Mouse (Mus musculus) intestine, embryonic 15.5 days (tissue): ENCODE data around the gene Fnbp1. TPM values are rescaled to one million over a fixed set of nuclear protein-coding genes. Genes with fewer than 3 reads are reported as not detected.
A peak's percentile ranks its signal among the peaks of the same experiment; 100 is the strongest.

Source experiments
- ATAC-seq: fragments of 200-750 bp; cut with Nextera tagmentation; 2 replicates; pipeline ENCODE4 v1.8.0; 2017; ENCODE audit warnings: moderate TSS enrichment, moderate library complexity
- H3K27ac ChIP-seq: fragments of 300-500 bp; sonication (generic); 2 replicates; pipeline ENCODE4 v1.5.1; 2015; ENCODE audit warnings: mild to moderate bottlenecking, inconsistent platforms
- H3K27me3 ChIP-seq: fragments of 300-500 bp; sonication (generic); replicated peaks from 2 replicates; pipeline ENCODE4 v1.6.1; 2015; ENCODE audit warnings: inconsistent platforms
- H3K36me3 ChIP-seq: fragments of 300-500 bp; sonication (generic); 2 replicates; pipeline ENCODE4 v1.6.1; 2015; ENCODE audit warnings: inconsistent platforms
- H3K4me1 ChIP-seq: fragments of 300-500 bp; sonication (generic); replicated peaks from 2 replicates; pipeline ENCODE4 v1.6.1; 2015; ENCODE audit warnings: inconsistent platforms
- H3K4me2 ChIP-seq: fragments of 300-500 bp; sonication (generic); replicated peaks from 2 replicates; pipeline ENCODE4 v1.6.1; 2015; ENCODE audit warnings: mild to moderate bottlenecking, inconsistent platforms
- H3K4me3 ChIP-seq: fragments of 300-500 bp; sonication (generic); replicated peaks from 2 replicates; pipeline ENCODE4 v1.5.1; 2015; ENCODE audit warnings: inconsistent platforms
- H3K9ac ChIP-seq: fragments of 300-500 bp; sonication (generic); 2 replicates; pipeline ENCODE4 v1.6.1; 2015; ENCODE audit warnings: inconsistent platforms
- H3K9me3 ChIP-seq: fragments of 300-500 bp; sonication (generic); 2 replicates; pipeline ENCODE4 v1.6.1; 2016; ENCODE audit warnings: inconsistent platforms
- WGBS: fragments of 180-500 bp; shearing (Covaris S2); methylation state at CpG from one replicate; pipeline ENCODE4 v1.1.7; 2015; 5-methylcytosine and 5-hydroxymethylcytosine counted together
- polyA plus RNA-seq: library from polyadenylated mRNA; unstranded; fragments of >200 nt; fragmentation: Nextera tagmentation; extraction: Ambion mirVana; gene quantifications from 2 replicates; pipeline ENCODE4 v1.2.1, GENCODE M21; 2015

Fnbp1 gene
- polyA plus RNA-seq, 1 experiment from 2014 or later, result 27.3 TPM

GRCm38 (mm10) chr2:31118211-31118610 lies 23.6 kb downstream of the Fnbp1 start:
- no peak for ATAC-seq
- no peaks in the 10 kb centered on the region for H3K36me3 ChIP-seq
- H3K27ac ChIP-seq, result no peak overlapping the region
- H3K27me3 ChIP-seq, result no peaks in the 10 kb centered on the region
- H3K9me3 ChIP-seq, result no peaks in the 10 kb centered on the region
- H3K4me2 ChIP-seq, result no peak overlapping the region
- 94% methylated on average over 3 of the region's 3 CpGs for WGBS
- H3K4me3 ChIP-seq, result no peak overlapping the region
- H3K9ac ChIP-seq, result no peak overlapping the region
- H3K4me1 ChIP-seq, result peaks cover 26% of the 10 kb centered on the region

GRCm38 (mm10) chr2:31115943-31116731 lies 25.7 kb downstream of the Fnbp1 start:
- WGBS, result 46% methylated on average over 10 of the region's 10 CpGs
- Histone ChIP-seq H3K27ac (peak overlapping the region; percentile 54; the same call in 1 of the 2 replicates), H3K4me3 (no peak overlapping the region), H3K36me3 (no peaks in the 10 kb centered on the region), H3K4me1 (peaks cover 25% of the 10 kb centered on the region), H3K9me3 (no peaks in the 10 kb centered on the region), H3K4me2 (no peak overlapping the region), H3K27me3 (no peaks in the 10 kb centered on the region), H3K9ac (no peak overlapping the region)
- peak; percentile 53; the same call in 1 of the 2 replicates for ATAC-seq

- Histone ChIP-seq H3K27ac (peak overlapping the region; percentile 49), H3K4me2 (no peak overlapping the region), H3K9ac (no peak overlapping the region), H3K4me1 (peaks cover 25% of the 10 kb centered on the region), H3K27me3 (no peaks in the 10 kb centered on the region), H3K4me3 (no peak overlapping the region), H3K36me3 (no peaks in the 10 kb centered on the region), H3K9me3 (no peaks in the 10 kb centered on the region)
- ATAC-seq, result 0 out of 2 replicates have a peak, but pooled peaks have one; percentile 8
- 40% methylated on average over 10 of the region's 10 CpGs for WGBS
Observed at GRCm38 (mm10) chr2:31115091-31115942, 26.5 kb downstream of the Fnbp1 start.

- H3K9ac ChIP-seq, result no peak overlapping the region
- no peaks in the 10 kb centered on the region for H3K27me3 ChIP-seq
- H3K36me3 ChIP-seq, result no peaks in the 10 kb centered on the region
- peaks cover 21% of the 10 kb centered on the region for H3K4me1 ChIP-seq
- H3K9me3 ChIP-seq, result no peaks in the 10 kb centered on the region
- 91% methylated on average over 2 of the region's 2 CpGs for WGBS
- no peak overlapping the region for H3K4me3 ChIP-seq
- H3K4me2 ChIP-seq, result no peak overlapping the region
- H3K27ac ChIP-seq, result no peak overlapping the region
- no peak for ATAC-seq
Observed at GRCm38 (mm10) chr2:31114205-31114604, 27.6 kb downstream of the Fnbp1 start.

GRCm38 (mm10) chr2:31111685-31112084 lies 30.1 kb downstream of the Fnbp1 start:
- H3K9ac ChIP-seq, result no peak overlapping the region
- 70% methylated on average over 6 of the region's 6 CpGs for WGBS
- H3K4me2 ChIP-seq, result no peak overlapping the region
- no peak overlapping the region for H3K4me3 ChIP-seq
- H3K36me3 ChIP-seq, result no peaks in the 10 kb centered on the region
- H3K9me3 ChIP-seq, result no peaks in the 10 kb centered on the region
- H3K4me1 ChIP-seq, result peaks cover 36% of the 10 kb centered on the region
- no peaks in the 10 kb centered on the region for H3K27me3 ChIP-seq
- no peak for ATAC-seq
- no peak overlapping the region for H3K27ac ChIP-seq

GRCm38 (mm10) chr2:31109960-31110548 lies 31.8 kb downstream of the Fnbp1 start:
- Histone ChIP-seq H3K4me3 (no peak overlapping the region), H3K27me3 (no peaks in the 10 kb centered on the region), H3K36me3 (no peaks in the 10 kb centered on the region), H3K4me1 (peaks cover 28% of the 10 kb centered on the region), H3K9me3 (no peaks in the 10 kb centered on the region), H3K4me2 (no peak overlapping the region), H3K9ac (no peak overlapping the region), H3K27ac (no peak overlapping the region)
- ATAC-seq, result no peak
- WGBS, result 75% methylated on average over 12 of the region's 12 CpGs

- peaks cover 27% of the 10 kb centered on the region for H3K4me1 ChIP-seq
- H3K27me3 ChIP-seq, result no peaks in the 10 kb centered on the region
- H3K4me2 ChIP-seq, result no peak overlapping the region
- H3K36me3 ChIP-seq, result no peaks in the 10 kb centered on the region
- H3K27ac ChIP-seq, result no peak overlapping the region; the same call in 1 of the 2 replicates
- no peaks in the 10 kb centered on the region for H3K9me3 ChIP-seq
- ATAC-seq, result no peak
- no peak overlapping the region for H3K9ac ChIP-seq
- 63% methylated on average over 6 of the region's 6 CpGs for WGBS
- no peak overlapping the region for H3K4me3 ChIP-seq
Observed at GRCm38 (mm10) chr2:31108186-31108585, 33.6 kb downstream of the Fnbp1 start.

GRCm38 (mm10) chr2:31106621-31107320 lies 35.0 kb downstream of the Fnbp1 start:
- 20% methylated on average over 11 of the region's 11 CpGs for WGBS
- H3K4me1 ChIP-seq, result peaks cover 27% of the 10 kb centered on the region

GRCm38 (mm10) chr2:31106004-31106403 lies 35.8 kb downstream of the Fnbp1 start:
- Histone ChIP-seq H3K36me3 (no peaks in the 10 kb centered on the region), H3K27me3 (no peaks in the 10 kb centered on the region), H3K4me3 (no peak overlapping the region), H3K4me1 (peaks cover 25% of the 10 kb centered on the region), H3K9me3 (no peaks in the 10 kb centered on the region), H3K27ac (peak overlapping the region; percentile 74; the same call in 1 of the 2 replicates), H3K9ac (no peak overlapping the region), H3K4me2 (no peak overlapping the region)
- no peak for ATAC-seq
- WGBS, result 89% methylated on average over 3 of the region's 3 CpGs

More at GRCm38 (mm10) chr2:31106621-31107320, 35.0 kb downstream of the Fnbp1 start:
- H3K27me3 ChIP-seq, result no peaks in the 10 kb centered on the region
- peak overlapping the region; percentile 74 for H3K27ac ChIP-seq
- no peaks in the 10 kb centered on the region for H3K9me3 ChIP-seq
- H3K36me3 ChIP-seq, result no peaks in the 10 kb centered on the region
- H3K4me2 ChIP-seq, result peak overlapping the region; percentile 3; the same call in 1 of the 2 replicates
- H3K9ac ChIP-seq, result no peak overlapping the region
- no peak overlapping the region for H3K4me3 ChIP-seq
- ATAC-seq, result peak; percentile 74

- Histone ChIP-seq H3K4me3 (no peak overlapping the region), H3K4me1 (peaks cover 28% of the 10 kb centered on the region), H3K27ac (peak overlapping the region; percentile 74; the same call in 1 of the 2 replicates), H3K4me2 (no peak overlapping the region), H3K27me3 (no peaks in the 10 kb centered on the region), H3K9me3 (no peaks in the 10 kb centered on the region), H3K36me3 (no peaks in the 10 kb centered on the region; the same call in 1 of the 2 replicates), H3K9ac (no peak overlapping the region)
- WGBS, result 64% methylated on average over 3 of the region's 3 CpGs
- peak; percentile 27; the same call in 1 of the 2 replicates for ATAC-seq
Observed at GRCm38 (mm10) chr2:31105279-31105678, 36.5 kb downstream of the Fnbp1 start.

- H3K4me2 ChIP-seq, result no peak overlapping the region
- no peak for ATAC-seq
- 0 out of 2 replicates have a peak overlapping the region, but pooled peaks have one; percentile 22 for H3K27ac ChIP-seq
- no peaks in the 10 kb centered on the region; the same call in 1 of the 2 replicates for H3K36me3 ChIP-seq
- no peak overlapping the region for H3K9ac ChIP-seq
- WGBS, result 70% methylated on average over 8 of the region's 8 CpGs
- H3K4me1 ChIP-seq, result peaks cover 24% of the 10 kb centered on the region
- H3K27me3 ChIP-seq, result no peaks in the 10 kb centered on the region
- H3K4me3 ChIP-seq, result no peak overlapping the region
- H3K9me3 ChIP-seq, result no peaks in the 10 kb centered on the region
Observed at GRCm38 (mm10) chr2:31103321-31103720, 38.5 kb downstream of the Fnbp1 start.
